15 mouse cellular contexts compared by ENCODE assay signal in the genomic region with DNA sequence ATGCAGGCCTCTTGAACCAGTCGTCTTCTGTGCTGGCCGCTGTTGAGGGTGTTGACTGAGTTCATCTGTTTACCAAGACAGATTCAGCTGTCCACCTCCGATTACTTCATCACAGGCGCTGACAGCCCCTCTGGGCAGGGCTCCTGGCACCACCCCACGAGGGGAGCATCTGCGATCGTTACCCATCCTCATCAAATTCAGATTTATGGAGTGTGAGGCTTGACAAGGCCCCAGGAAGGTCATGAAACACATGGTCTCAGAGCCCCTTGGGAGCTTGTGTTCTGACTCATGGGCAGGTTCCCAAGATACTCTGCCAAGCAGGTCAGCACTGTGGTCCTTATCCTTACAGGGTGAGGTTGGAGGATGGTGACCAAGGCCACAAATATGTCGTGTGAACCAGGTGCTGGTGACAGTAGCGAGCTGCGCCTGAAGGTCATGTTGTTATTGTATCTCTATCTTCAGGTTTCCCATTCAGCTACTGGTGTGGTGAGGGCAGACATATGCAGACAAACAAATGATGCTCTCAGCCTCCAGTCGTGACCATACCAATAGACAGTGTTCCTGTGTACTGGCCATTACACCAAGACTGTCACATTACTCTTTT. TPM values are rescaled to one million over a fixed set of nuclear protein-coding genes. Genes with fewer than 3 reads are reported as not detected.
DNase-seq lines count a peak whose midpoint lies in the region; ATAC-seq and TF ChIP-seq lines count a peak whose summit lies in the region.
"Had no signal": no experiment of that assay in that cellular context is flagged by ENCODE, and none has a peak within 500 bp of the region (broad histone marks: within the 10 kb centered on the region; RNA-seq: fewer than 3 reads in every experiment).

No protein-coding gene starts in this region.

- DNase-seq in cerebellum, adult 11-12 months = peak; percentile 45
- peak; percentile 69 for DNase-seq in left cerebral cortex, postnatal 4 days
- DNase-seq in left cerebral cortex, adult 11 months (ENCODE audit: low spot score) = no peak
- DNase-seq in gastrocnemius, adult 2 months = peak; percentile 84
- peak; percentile 39 for DNase-seq in lung, postnatal 36 days
- DNase-seq in embryo, embryonic 11 days = no peak
- no peak for DNase-seq in layer of hippocampus, postnatal 25 days (ENCODE audit: extremely low spot score in 1 of 2, low spot score in 1 of 2)
- DNase-seq: adrenal gland, postnatal 14 days; lung, embryonic 14.5 days; thymus, postnatal 14 days had no signal

- no peak for ATAC-seq in cerebellum, adult (ENCODE audit: insufficient number of reproducible peaks, low FRiP score, low TSS enrichment)

- intact Hi-C loops in left cerebral cortex, postnatal 4 days (cut with DNase I) = loop anchor here (10.0 kb wide), 1 partner anchor 859 kb away; no protein-coding TSS in a partner anchor
- intact Hi-C loops in gastrocnemius, adult 2 months (cut with DNase I) = no loop called here

- H3K27ac ChIP-seq in gastrocnemius, adult 2 months = no peak overlapping the region
- H3K27ac ChIP-seq: heart, embryonic 10.5 days; limb, embryonic 15.5 days; midbrain, embryonic 10.5 days had no signal

- no peak for TF ChIP-seq CTCF in gastrocnemius, adult 2 months (IDR thresholded peaks at IDR 0.05)

- no peak overlapping the region for H3K4me3 ChIP-seq in gastrocnemius, adult 2 months
- H3K4me3 ChIP-seq: erythroblast, embryonic 14.5 days; heart, embryonic 10.5 days; limb, embryonic 15.5 days; midbrain, embryonic 10.5 days had no signal

RNA-seq across cellular contexts. Expression of a gene that starts 51.8 kb away (rescaled TPM):
- total RNA-seq in left cerebral cortex, postnatal 4 days (2021) = 1 to 10 TPM; 1.3 to 1.9 TPM
- 10 to 100 TPM in 1 of 2 experiments, 1 to 10 TPM in 1; 3.8 to 10.3 TPM for total RNA-seq in gastrocnemius, adult 2 months (2021)
- total RNA-seq in layer of hippocampus, postnatal 25 days (2021) = 1 to 10 TPM; 1.6 to 1.7 TPM

Comparison
In these comparisons a context has a peak if more than half of its experiments do, and no peak if none do; other contexts are left out.
1. DNase-seq: peak in cerebellum, adult 11-12 months (single experiment), left cerebral cortex, postnatal 4 days (single experiment), gastrocnemius, adult 2 months (single experiment) and lung, postnatal 36 days (single experiment); none in left cerebral cortex, adult 11 months (single experiment), embryo, embryonic 11 days (single experiment) and layer of hippocampus, postnatal 25 days (0 of 2).